In the genomic region with DNA sequence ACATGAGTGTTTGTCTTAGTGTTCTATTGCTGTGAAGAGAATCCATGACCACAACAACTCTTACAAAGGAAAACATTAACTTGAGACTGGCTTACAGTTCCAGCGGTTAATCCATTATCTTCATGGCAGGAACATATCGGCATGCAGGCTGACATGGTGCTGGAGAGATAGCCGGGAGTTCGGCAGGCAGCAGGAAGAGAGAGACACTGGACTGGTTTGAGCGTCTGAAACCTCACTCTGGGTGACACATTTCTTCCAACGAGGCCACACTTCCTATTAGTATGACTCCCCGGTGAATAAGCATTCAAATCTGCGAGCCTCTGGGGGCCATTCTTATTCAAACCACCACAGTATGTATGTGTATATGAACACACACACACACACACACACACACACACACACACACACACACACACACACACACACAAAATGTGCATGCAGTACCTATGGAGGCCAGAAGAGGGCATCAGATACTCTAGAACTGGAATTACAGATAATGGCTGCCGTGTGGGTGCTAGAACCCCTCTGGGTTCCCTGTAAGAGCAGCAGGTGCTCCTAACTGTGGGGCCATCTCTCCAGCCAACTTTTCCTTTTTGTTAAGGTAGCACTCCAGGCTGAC, we compare ENCODE assay signal across 9 mouse cellular contexts. TPM values are rescaled to one million over a fixed set of nuclear protein-coding genes. Genes with fewer than 3 reads are reported as not detected.
DNase-seq lines count a peak whose midpoint lies in the region; ATAC-seq lines count a peak whose summit lies in the region.
"Had no signal": no experiment of that assay in that cellular context is flagged by ENCODE, and none has a peak within 500 bp of the region (broad histone marks: within the 10 kb centered on the region; RNA-seq: fewer than 3 reads in every experiment).

No protein-coding gene starts in this region.

- WGBS in midbrain, embryonic 11.5 days = 68% methylated on average over 9 of the region's 9 CpGs
- 64% methylated on average over 9 of the region's 9 CpGs for WGBS in midbrain, embryonic 16.5 days

- no peak overlapping the region for H3K4me3 ChIP-seq in midbrain, embryonic 11.5 days (ENCODE audit: low read depth, low read length)
- no peak overlapping the region for H3K4me3 ChIP-seq in midbrain, embryonic 16.5 days (ENCODE audit: low read depth, low read length)

- intact Hi-C loops in gastrocnemius, postnatal 14 days (cut with DNase I; ENCODE audit: low total_unique reads) = no loop called here

- DNase-seq in midbrain, embryonic 11.5 days (ENCODE audit: low spot score, missing footprints) = peak; percentile 90
- peak; percentile 16 for DNase-seq in adipocyte (ENCODE audit: low spot score)
- peak; percentile 43 for DNase-seq in lung, postnatal 14 days
- peak; percentile 69 for DNase-seq in thymus, postnatal 0 days (ENCODE audit: low spot score)
- no peak for DNase-seq in gastrocnemius, postnatal 14 days
- DNase-seq in frontal cortex, adult 2 months (ENCODE audit: extremely low spot score in 1 of 2, low spot score in 1 of 2) = no peak

- H3K4me2 ChIP-seq in midbrain, embryonic 11.5 days = no peak overlapping the region
- H3K4me2 ChIP-seq in midbrain, embryonic 16.5 days (ENCODE audit: low read length) = no peak overlapping the region

- ATAC-seq in midbrain, embryonic 11.5 days (ENCODE audit: low FRiP score) = no peak
- no peak for ATAC-seq in midbrain, embryonic 16.5 days
- ATAC-seq in hematopoietic stem cell, adult 5-6 weeks (replicated peaks in 1 of 2; ENCODE audit: insufficient read depth in 1 of 2, low FRiP score in 2 of 2, low TSS enrichment in 1 of 2, low read depth in 1 of 2, poor library complexity in 2 of 2, severe bottlenecking in 2 of 2) = peak; percentile 26 to 28; a peak in 1 of 4 replicates

- H3K9me3 ChIP-seq in midbrain, embryonic 11.5 days (ENCODE audit: control insufficient read depth, low read length) = no peaks in the 10 kb centered on the region
- H3K9me3 ChIP-seq in midbrain, embryonic 16.5 days (replicated peaks; ENCODE audit: control insufficient read depth, low read length, poor library complexity, severe bottlenecking) = no peaks in the 10 kb centered on the region

- H3K27ac ChIP-seq in midbrain, embryonic 11.5 days (ENCODE audit: low read depth, low read length) = no peak overlapping the region
- H3K27ac ChIP-seq in midbrain, embryonic 16.5 days (ENCODE audit: low read length) = no peak overlapping the region

- H3K27me3 ChIP-seq in midbrain, embryonic 11.5 days (ENCODE audit: control insufficient read depth, insufficient read depth, low read length) = no peaks in the 10 kb centered on the region
- no peaks in the 10 kb centered on the region for H3K27me3 ChIP-seq in midbrain, embryonic 16.5 days (ENCODE audit: control insufficient read depth, insufficient read depth, low read depth, low read length)

- H3K9ac ChIP-seq in midbrain, embryonic 11.5 days (ENCODE audit: low read length) = no peak overlapping the region
- no peak overlapping the region for H3K9ac ChIP-seq in midbrain, embryonic 16.5 days (ENCODE audit: low read depth, low read length)

- H3K36me3 ChIP-seq in midbrain, embryonic 11.5 days (ENCODE audit: control insufficient read depth, insufficient read depth, low read length) = no peaks in the 10 kb centered on the region
- no peaks in the 10 kb centered on the region for H3K36me3 ChIP-seq in midbrain, embryonic 16.5 days (ENCODE audit: control insufficient read depth, insufficient read depth, low read length)

- H3K4me1 ChIP-seq in midbrain, embryonic 11.5 days (ENCODE audit: control insufficient read depth, insufficient read depth, low read length) = peaks cover 4% of the 10 kb centered on the region
- H3K4me1 ChIP-seq in midbrain, embryonic 16.5 days (ENCODE audit: control insufficient read depth, insufficient read depth, low read length) = no peaks in the 10 kb centered on the region

RNA-seq across cellular contexts. Expression of a gene that starts 6.4 kb away (rescaled TPM):
- 7.0 and 9.1 TPM in 2 replicates for polyA plus RNA-seq in midbrain, embryonic 11.5 days (2014; fragmentation: Nextera tagmentation; extraction: Ambion mirVana)
- 58.3 and 59.1 TPM in 2 replicates for polyA plus RNA-seq in midbrain, embryonic 16.5 days (2015; fragmentation: Nextera tagmentation; extraction: Ambion mirVana)
- total RNA-seq in hematopoietic stem cell, adult 5-6 weeks (2017) = 7.4 and 8.9 TPM in 2 replicates
- polyA plus RNA-seq in thymus, postnatal 0 days (2015; fragmentation: Nextera tagmentation; extraction: Ambion mirVana) = 15.4 and 20.8 TPM in 2 replicates
- total RNA-seq in gastrocnemius, postnatal 14 days (2021) = 1 to 10 TPM; 6.1 to 6.7 TPM
- 31.8 and 32.8 TPM in 2 replicates for polyA plus RNA-seq in frontal cortex, adult 2 months (2012; rRNA removed)

RNA-seq across cellular contexts. Expression of a gene that starts 42.0 kb away (rescaled TPM):
- polyA plus RNA-seq in midbrain, embryonic 11.5 days (2014; fragmentation: Nextera tagmentation; extraction: Ambion mirVana) = 0.40 and 0.63 TPM in 2 replicates
- 0.71 and 0.83 TPM in 2 replicates for polyA plus RNA-seq in midbrain, embryonic 16.5 days (2015; fragmentation: Nextera tagmentation; extraction: Ambion mirVana)
- total RNA-seq in hematopoietic stem cell, adult 5-6 weeks (2017) = 1.8 TPM in 1 of 2 replicates, not detected in the other
- 0.27 and 0.61 TPM in 2 replicates for polyA plus RNA-seq in thymus, postnatal 0 days (2015; fragmentation: Nextera tagmentation; extraction: Ambion mirVana)
- total RNA-seq in gastrocnemius, postnatal 14 days (2021) = 10 to 100 TPM in 1 of 2 experiments, 1 to 10 TPM in 1; 5.6 to 19.2 TPM
- 1.3 and 1.9 TPM in 2 replicates for polyA plus RNA-seq in frontal cortex, adult 2 months (2012; rRNA removed)

RNA-seq across cellular contexts. Expression of a gene that starts 54.6 kb away (rescaled TPM):
- 0.53 and 0.73 TPM in 2 replicates for polyA plus RNA-seq in midbrain, embryonic 11.5 days (2014; fragmentation: Nextera tagmentation; extraction: Ambion mirVana)
- polyA plus RNA-seq in midbrain, embryonic 16.5 days (2015; fragmentation: Nextera tagmentation; extraction: Ambion mirVana) = 0.20 and 1.1 TPM in 2 replicates
- 0.50 TPM in 1 of 2 replicates, not detected in the other for total RNA-seq in hematopoietic stem cell, adult 5-6 weeks (2017)
- polyA plus RNA-seq in thymus, postnatal 0 days (2015; fragmentation: Nextera tagmentation; extraction: Ambion mirVana) = 0.55 and 0.93 TPM in 2 replicates
- total RNA-seq in gastrocnemius, postnatal 14 days (2021) = under 1 TPM in 1 of 2 experiments, not detected in 1; 0.22 TPM
- 1.1 and 1.5 TPM in 2 replicates for polyA plus RNA-seq in frontal cortex, adult 2 months (2012; rRNA removed)
- total RNA-seq: heart, postnatal 10 days had no signal

RNA-seq across cellular contexts. Expression of a gene that starts 54.8 kb away (rescaled TPM):
- 2.6 and 4.2 TPM in 2 replicates for polyA plus RNA-seq in midbrain, embryonic 11.5 days (2014; fragmentation: Nextera tagmentation; extraction: Ambion mirVana)
- polyA plus RNA-seq in midbrain, embryonic 16.5 days (2015; fragmentation: Nextera tagmentation; extraction: Ambion mirVana) = 10.8 and 11.2 TPM in 2 replicates
- 20.1 and 37.6 TPM in 2 replicates for total RNA-seq in hematopoietic stem cell, adult 5-6 weeks (2017)
- polyA plus RNA-seq in thymus, postnatal 0 days (2015; fragmentation: Nextera tagmentation; extraction: Ambion mirVana) = 6.6 and 7.0 TPM in 2 replicates
- 10 to 100 TPM in 1 of 2 experiments, 1 to 10 TPM in 1; 7.4 to 11.0 TPM for total RNA-seq in gastrocnemius, postnatal 14 days (2021)
- 45.5 and 49.2 TPM in 2 replicates for polyA plus RNA-seq in frontal cortex, adult 2 months (2012; rRNA removed)

Comparison
In these comparisons a context has a peak if more than half of its experiments do, and no peak if none do; other contexts are left out.
1. ATAC-seq: peak in hematopoietic stem cell, adult 5-6 weeks (2 of 2); none in midbrain, embryonic 11.5 days (single experiment) and midbrain, embryonic 16.5 days (single experiment).
2. DNase-seq: peak in midbrain, embryonic 11.5 days (single experiment), adipocyte (single experiment), lung, postnatal 14 days (single experiment) and thymus, postnatal 0 days (single experiment); none in gastrocnemius, postnatal 14 days (single experiment) and frontal cortex, adult 2 months (0 of 2).